ENCODE assay signal across 30 mouse cellular contexts in the genomic region with DNA sequence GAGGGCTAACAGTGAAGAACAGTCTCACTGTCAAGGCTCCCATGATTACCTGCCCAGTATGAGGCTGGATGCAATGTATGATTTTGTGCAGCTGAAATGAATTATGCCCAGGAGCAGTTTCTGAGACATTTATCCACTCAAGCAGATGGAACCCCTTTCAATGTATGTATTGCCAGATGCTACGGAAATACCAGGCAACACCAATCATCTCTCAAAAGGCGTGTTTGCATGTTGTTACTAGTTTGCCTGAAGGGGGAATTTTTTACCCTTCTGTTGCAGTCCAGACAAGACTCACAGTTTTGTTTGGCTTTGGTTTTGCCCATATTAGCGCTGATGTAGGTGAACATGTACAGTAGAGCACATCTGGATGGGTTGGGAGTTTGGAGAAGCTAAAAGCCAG. TPM values are rescaled to one million over a fixed set of nuclear protein-coding genes. Genes with fewer than 3 reads are reported as not detected.
DNase-seq lines count a peak whose midpoint lies in the region; ATAC-seq lines count a peak whose summit lies in the region.
"Had no signal": no experiment of that assay in that cellular context is flagged by ENCODE, and none has a peak within 500 bp of the region (broad histone marks: within the 10 kb centered on the region; RNA-seq: fewer than 3 reads in every experiment).

No protein-coding gene starts in this region.

- WGBS in embryonic facial prominence, embryonic 10.5 days: 86% methylated on average over 3 of the region's 3 CpGs
- 37% methylated on average over 3 of the region's 3 CpGs for WGBS in embryonic facial prominence, embryonic 14.5 days

- no peak overlapping the region for H3K4me2 ChIP-seq in embryonic facial prominence, embryonic 14.5 days (ENCODE audit: low read depth, low read length)
- H3K4me2 ChIP-seq: embryonic facial prominence, embryonic 12.5 days; forebrain, embryonic 12.5 days; forebrain, embryonic 15.5 days; heart, embryonic 12.5 days; heart, embryonic 15.5 days; hindbrain, embryonic 14.5 days had no signal

- no peaks in the 10 kb centered on the region for H3K9me3 ChIP-seq in embryonic facial prominence, embryonic 10.5 days
- H3K9me3 ChIP-seq in embryonic facial prominence, embryonic 14.5 days (ENCODE audit: control insufficient read depth, low read length): no peaks in the 10 kb centered on the region
- H3K9me3 ChIP-seq: embryonic facial prominence, embryonic 12.5 days; forebrain, embryonic 12.5 days; forebrain, embryonic 15.5 days; heart, embryonic 12.5 days; heart, embryonic 15.5 days had no signal

- DNase-seq in heart, adult 11 months: peak; percentile 9
- DNase-seq in heart, postnatal 14 days: no peak
- no peak for DNase-seq in embryonic facial prominence, embryonic 10.5 days (ENCODE audit: low spot score)
- DNase-seq in embryonic facial prominence, embryonic 14.5 days (ENCODE audit: low spot score): peak; percentile 74
- peak; percentile 30 for DNase-seq in gonadal fat pad, adult 2 months (ENCODE audit: low read depth)
- DNase-seq in kidney, adult 9 months: no peak
- DNase-seq in gastrocnemius, postnatal 25 days: no peak
- DNase-seq in lung, postnatal 36 days: no peak
- DNase-seq: adrenal gland, adult 8-10 months; adrenal gland, postnatal 25 days; cerebellum, adult 11 months; cerebellum, adult 2 months; cerebellum, adult 9-11 months; cerebellum, postnatal 25 days; embryo, embryonic 11 days; gastrocnemius, postnatal 36 days; heart, adult 18-20 months; heart, postnatal 10 days; heart, postnatal 4 days had no signal

- intact Hi-C loops in heart, postnatal 14 days (cut with DNase I): no loop called here

- H3K27me3 ChIP-seq in embryonic facial prominence, embryonic 10.5 days (replicated peaks; ENCODE audit: low read depth, poor library complexity, severe bottlenecking): no peaks in the 10 kb centered on the region
- no peaks in the 10 kb centered on the region for H3K27me3 ChIP-seq in embryonic facial prominence, embryonic 14.5 days (replicated peaks; ENCODE audit: control insufficient read depth, insufficient read depth, low read length)
- H3K27me3 ChIP-seq: embryonic facial prominence, embryonic 12.5 days; forebrain, embryonic 12.5 days; forebrain, embryonic 15.5 days; heart, embryonic 12.5 days; heart, embryonic 15.5 days had no signal

- 0 out of 2 replicates have a peak overlapping the region, but pooled peaks have one; percentile 19 for H3K27ac ChIP-seq in embryonic facial prominence, embryonic 10.5 days (replicated peaks)
- H3K27ac ChIP-seq in embryonic facial prominence, embryonic 14.5 days (replicated peaks; ENCODE audit: low read depth, low read length): 0 out of 2 replicates have a peak overlapping the region, but pooled peaks have one; percentile 15
- H3K27ac ChIP-seq: embryonic facial prominence, embryonic 12.5 days; forebrain, embryonic 12.5 days; forebrain, embryonic 15.5 days; heart, embryonic 15.5 days; hindbrain, embryonic 14.5 days; hindbrain, postnatal 0 days had no signal

- no peak overlapping the region for H3K9ac ChIP-seq in embryonic facial prominence, embryonic 14.5 days (ENCODE audit: low read depth, low read length)
- H3K9ac ChIP-seq: embryonic facial prominence, embryonic 12.5 days; forebrain, embryonic 12.5 days; forebrain, embryonic 15.5 days; heart, embryonic 12.5 days; heart, embryonic 15.5 days; hindbrain, embryonic 14.5 days had no signal

- H3K4me3 ChIP-seq in embryonic facial prominence, embryonic 10.5 days: no peak overlapping the region
- no peak overlapping the region for H3K4me3 ChIP-seq in embryonic facial prominence, embryonic 14.5 days (ENCODE audit: low read depth, low read length)
- H3K4me3 ChIP-seq: embryonic facial prominence, embryonic 12.5 days; forebrain, embryonic 12.5 days; forebrain, embryonic 15.5 days; heart, embryonic 12.5 days; heart, embryonic 15.5 days had no signal

- peaks cover 8% of the 10 kb centered on the region for H3K36me3 ChIP-seq in embryonic facial prominence, embryonic 10.5 days (replicated peaks)
- H3K36me3 ChIP-seq in embryonic facial prominence, embryonic 14.5 days (ENCODE audit: control insufficient read depth, insufficient read depth, low read length): 0 out of 2 replicates have a peak, but pooled peaks cover 5% of the 10 kb centered on the region
- H3K36me3 ChIP-seq: embryonic facial prominence, embryonic 12.5 days; forebrain, embryonic 12.5 days; forebrain, embryonic 15.5 days had no signal

- peak; percentile 37 for ATAC-seq in embryonic facial prominence, embryonic 14.5 days (ENCODE audit: low read depth)
- ATAC-seq: activated CD4-positive, CD25-positive, alpha-beta regulatory T cell, adult 4 months; forebrain, embryonic 15.5 days; hindbrain, postnatal 0 days; inflammation-experienced regulatory T-cells, adult 6 months; intestine, embryonic 16.5 days had no signal

- H3K4me1 ChIP-seq in embryonic facial prominence, embryonic 10.5 days: no peaks in the 10 kb centered on the region
- H3K4me1 ChIP-seq in embryonic facial prominence, embryonic 14.5 days (ENCODE audit: control insufficient read depth, insufficient read depth, low read length): no peaks in the 10 kb centered on the region
- H3K4me1 ChIP-seq: forebrain, embryonic 12.5 days; heart, embryonic 12.5 days; heart, embryonic 15.5 days had no signal

RNA-seq across cellular contexts. Expression of a gene that starts 30.7 kb away (rescaled TPM):
- 10 to 100 TPM; 15.7 to 16.6 TPM for total RNA-seq in heart, postnatal 14 days (2021)
- polyA plus RNA-seq in embryonic facial prominence, embryonic 10.5 days (2016; fragmentation: Nextera tagmentation; extraction: Ambion mirVana): 9.3 and 10.5 TPM in 2 replicates
- 7.9 and 10.1 TPM in 2 replicates for polyA plus RNA-seq in embryonic facial prominence, embryonic 14.5 days (2014; fragmentation: Nextera tagmentation; extraction: Ambion mirVana)
- 13.7 and 14.9 TPM in 2 replicates for polyA plus RNA-seq in gonadal fat pad, adult 2 months (2012; rRNA removed)
- total RNA-seq in gastrocnemius, postnatal 25 days (2021): 1 to 10 TPM; 4.1 to 6.0 TPM

RNA-seq across cellular contexts. Expression of a gene that starts 58.1 kb away (rescaled TPM):
- not detected for total RNA-seq in heart, postnatal 14 days (2021)
- 1.2 and 1.5 TPM in 2 replicates for polyA plus RNA-seq in embryonic facial prominence, embryonic 10.5 days (2016; fragmentation: Nextera tagmentation; extraction: Ambion mirVana)
- polyA plus RNA-seq in embryonic facial prominence, embryonic 14.5 days (2014; fragmentation: Nextera tagmentation; extraction: Ambion mirVana): 1.4 and 1.9 TPM in 2 replicates
- polyA plus RNA-seq in gonadal fat pad, adult 2 months (2012; rRNA removed): not detected in 2 replicates
- total RNA-seq in gastrocnemius, postnatal 25 days (2021): under 1 TPM; 0.23 to 0.46 TPM
- total RNA-seq: common myeloid progenitor, adult 5-6 weeks; heart, adult 18-20 months; heart, postnatal 10 days; heart, postnatal 4 days had no signal
- polyA plus RNA-seq: inflammation-experienced regulatory T-cells, adult 6 months had no signal

Comparison
In these comparisons a context has a peak if more than half of its experiments do, and no peak if none do; other contexts are left out.
1. DNase-seq: peak in heart, adult 11 months (single experiment), embryonic facial prominence, embryonic 14.5 days (single experiment) and gonadal fat pad, adult 2 months (single experiment); none in heart, postnatal 14 days (0 of 2), embryonic facial prominence, embryonic 10.5 days (single experiment), kidney, adult 9 months (single experiment), gastrocnemius, postnatal 25 days (single experiment) and lung, postnatal 36 days (single experiment).